Mouse (Mus musculus): ENCODE data around the gene Flcn. TPM values are rescaled to one million over a fixed set of nuclear protein-coding genes. Genes with fewer than 3 reads are reported as not detected.

Flcn gene
- polyA plus RNA-seq, 1 experiment from 2014 or later = 36.8 TPM

DNA sequence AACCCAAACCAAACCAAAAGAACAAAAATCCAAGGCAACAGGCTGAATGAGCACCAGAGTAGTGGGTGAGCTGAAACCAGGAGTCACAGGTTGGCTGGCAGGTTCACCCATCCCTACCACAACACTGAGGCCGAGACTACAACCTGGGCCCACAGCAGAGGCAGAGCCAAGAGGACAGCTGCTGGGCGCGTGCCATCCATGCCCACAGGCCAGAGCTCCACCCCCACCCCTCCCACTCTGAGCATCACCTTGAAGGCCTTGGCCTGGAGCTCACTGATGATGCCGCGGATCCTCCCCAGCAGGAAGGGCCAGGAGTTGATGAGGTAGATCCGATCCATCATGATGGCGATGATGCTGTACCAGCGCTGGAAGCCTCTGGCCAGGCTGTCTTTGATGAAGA lies 7.9 kb downstream of the Flcn start:
- ATAC-seq = no peak
- Histone ChIP-seq H3K4me3 (ENCODE audit: low read depth, low read length) (no peak overlapping the region), H3K27me3 (replicated peaks; ENCODE audit: control insufficient read depth, insufficient read depth, low read length) (no peaks in the 10 kb centered on the region), H3K4me2 (replicated peaks; ENCODE audit: low read depth) (no peak overlapping the region), H3K36me3 (ENCODE audit: control insufficient read depth, insufficient read depth) (peaks cover 99% of the 10 kb centered on the region), H3K4me1 (replicated peaks; ENCODE audit: control insufficient read depth, insufficient read depth, low read length) (no peaks in the 10 kb centered on the region), H3K9me3 (ENCODE audit: control insufficient read depth) (no peaks in the 10 kb centered on the region), H3K27ac (ENCODE audit: low read depth, low read length) (no peak overlapping the region), H3K9ac (ENCODE audit: low read depth, low read length) (no peak overlapping the region)
- TF ChIP-seq CTCF (IDR thresholded peaks at IDR 0.05; ENCODE audit: low read depth) = no peak
- WGBS = 95% methylated on average over 8 of the region's 8 CpGs

DNA sequence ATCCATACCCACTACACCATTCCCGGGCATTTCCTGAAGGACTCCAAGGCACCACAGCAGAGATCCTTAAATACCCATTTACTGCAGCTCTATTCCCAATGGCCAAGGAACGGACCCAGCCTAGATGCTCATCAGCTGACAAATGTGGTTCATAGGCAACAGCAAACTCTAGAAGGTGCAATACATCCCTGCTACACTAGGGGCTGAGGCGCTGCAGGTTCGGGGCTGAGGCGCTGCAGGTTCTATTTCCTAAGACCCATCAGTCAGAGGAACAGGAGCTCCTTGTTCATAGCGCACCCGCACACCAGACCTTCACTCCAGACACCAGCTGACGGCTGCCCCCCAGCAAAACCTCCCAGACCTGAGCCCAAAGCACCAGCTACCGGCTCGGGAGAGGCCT lies 9.4 kb downstream of the Flcn start:
- no peak overlapping the region for H3K9ac ChIP-seq (ENCODE audit: low read depth, low read length)
- no peaks in the 10 kb centered on the region for H3K4me1 ChIP-seq (replicated peaks; ENCODE audit: control insufficient read depth, insufficient read depth, low read length)
- H3K27ac ChIP-seq (ENCODE audit: low read depth, low read length) = no peak overlapping the region
- no peak overlapping the region for H3K4me3 ChIP-seq (ENCODE audit: low read depth, low read length)
- no peak for ATAC-seq
- no peaks in the 10 kb centered on the region for H3K9me3 ChIP-seq (ENCODE audit: control insufficient read depth)
- WGBS = 92% methylated on average over 10 of the region's 10 CpGs
- H3K27me3 ChIP-seq (replicated peaks; ENCODE audit: control insufficient read depth, insufficient read depth, low read length) = no peaks in the 10 kb centered on the region
- no peak overlapping the region for H3K4me2 ChIP-seq (replicated peaks; ENCODE audit: low read depth)
- TF ChIP-seq CTCF (IDR thresholded peaks at IDR 0.05; ENCODE audit: low read depth) = peak; percentile 47
- peaks cover 99% of the 10 kb centered on the region for H3K36me3 ChIP-seq (ENCODE audit: control insufficient read depth, insufficient read depth)

DNA sequence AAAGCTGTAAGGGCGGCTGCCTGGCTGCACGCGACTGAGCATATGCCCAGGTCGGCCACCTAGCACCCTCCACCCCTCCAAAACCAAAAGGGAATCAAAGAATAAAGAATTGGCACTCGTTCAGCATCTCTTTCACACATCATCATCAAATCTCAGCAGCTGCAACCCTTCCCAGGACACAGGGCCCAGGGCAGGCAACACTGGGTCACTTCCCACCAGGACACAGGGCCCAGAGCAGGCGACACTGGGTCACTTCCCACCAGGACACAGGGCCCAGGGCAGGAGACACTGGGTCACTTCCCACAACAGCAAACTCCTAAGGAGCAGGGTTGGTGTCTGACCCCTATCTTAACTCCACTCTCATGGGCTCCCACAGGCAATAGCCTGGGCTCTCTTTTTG lies 16.4 kb downstream of the Flcn start:
- Histone ChIP-seq H3K36me3 (ENCODE audit: control insufficient read depth, insufficient read depth) (peaks cover 74% of the 10 kb centered on the region), H3K27me3 (replicated peaks; ENCODE audit: control insufficient read depth, insufficient read depth, low read length) (no peaks in the 10 kb centered on the region), H3K27ac (ENCODE audit: low read depth, low read length) (no peak overlapping the region), H3K9ac (ENCODE audit: low read depth, low read length) (no peak overlapping the region), H3K9me3 (ENCODE audit: control insufficient read depth) (no peaks in the 10 kb centered on the region), H3K4me1 (replicated peaks; ENCODE audit: control insufficient read depth, insufficient read depth, low read length) (no peaks in the 10 kb centered on the region), H3K4me2 (replicated peaks; ENCODE audit: low read depth) (no peak overlapping the region), H3K4me3 (ENCODE audit: low read depth, low read length) (no peak overlapping the region)
- TF ChIP-seq CTCF (IDR thresholded peaks at IDR 0.05; ENCODE audit: low read depth) = no peak
- no peak for ATAC-seq
- 90% methylated on average over 6 of the region's 6 CpGs for WGBS

- Histone ChIP-seq H3K27me3 (replicated peaks; ENCODE audit: control insufficient read depth, insufficient read depth, low read length) (no peaks in the 10 kb centered on the region), H3K9ac (ENCODE audit: low read depth, low read length) (no peak overlapping the region), H3K4me2 (replicated peaks; ENCODE audit: low read depth) (0 out of 2 replicates have a peak overlapping the region, but pooled peaks have one; percentile 1), H3K36me3 (ENCODE audit: control insufficient read depth, insufficient read depth) (peaks cover 33% of the 10 kb centered on the region), H3K9me3 (ENCODE audit: control insufficient read depth) (no peaks in the 10 kb centered on the region), H3K4me1 (replicated peaks; ENCODE audit: control insufficient read depth, insufficient read depth, low read length) (peaks cover 8% of the 10 kb centered on the region; the same call in 1 of the 2 replicates), H3K27ac (ENCODE audit: low read depth, low read length) (no peak overlapping the region), H3K4me3 (ENCODE audit: low read depth, low read length) (no peak overlapping the region)
- WGBS = 65% methylated on average over 1 of the region's 1 CpGs
- no peak for TF ChIP-seq CTCF (IDR thresholded peaks at IDR 0.05; ENCODE audit: low read depth)
- ATAC-seq = peak; percentile 68
Measured at GRCm38 (mm10) chr11:59789311-59789710, 20.5 kb downstream of the Flcn start.

DNA sequence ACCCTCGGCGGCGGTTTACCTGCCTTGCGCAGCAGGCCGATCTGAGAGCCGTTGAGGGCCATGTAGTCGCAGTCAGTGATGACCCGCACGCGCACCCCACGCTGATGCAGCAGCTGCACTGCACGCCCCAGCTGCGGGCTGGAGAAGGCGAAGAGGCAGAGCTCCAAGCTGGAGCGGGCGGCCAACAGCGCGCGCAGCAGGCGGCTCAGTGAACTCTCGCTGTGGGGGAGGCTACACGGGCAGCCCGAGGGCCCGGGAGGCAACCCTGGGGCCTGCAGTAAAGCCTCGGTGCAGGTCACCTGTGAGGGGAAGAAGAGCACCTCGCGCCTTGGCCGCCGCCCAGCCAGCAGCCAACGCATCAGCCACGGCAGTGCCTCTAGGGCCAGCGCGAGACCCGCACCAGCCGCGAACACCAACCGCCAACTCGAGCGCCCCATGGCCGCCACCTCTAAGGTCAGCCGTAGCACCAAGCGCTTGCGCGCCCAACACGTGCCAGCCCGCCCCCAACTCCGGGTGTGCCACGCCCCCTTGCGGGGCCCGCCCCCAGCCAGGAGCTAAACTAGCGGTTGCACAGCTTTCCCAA lies 22.5 kb downstream of the Flcn start, which contains the start of gene Pld6:
Gene Pld6, minus strand, starts transcription at position 447 of the 583 bp plus-strand sequence.
- H3K9ac ChIP-seq (ENCODE audit: low read depth, low read length) = peak within 1 kb of the TSS; percentile 46
- H3K4me1 ChIP-seq (replicated peaks; ENCODE audit: control insufficient read depth, insufficient read depth, low read length) = peaks cover 8% of the 10 kb centered on the region; the same call in 1 of the 2 replicates
- peak; percentile 6; the same call in 1 of the 2 replicates for TF ChIP-seq CTCF (IDR thresholded peaks at IDR 0.05; ENCODE audit: low read depth)
- peak; percentile 62 for ATAC-seq
- H3K27ac ChIP-seq (ENCODE audit: low read depth, low read length) = no peak within 1 kb of the TSS
- H3K36me3 ChIP-seq (ENCODE audit: control insufficient read depth, insufficient read depth) = peaks cover 13% of the 10 kb centered on the region
- H3K4me3 ChIP-seq (ENCODE audit: low read depth, low read length) = peak within 1 kb of the TSS; percentile 44
- WGBS = 1% methylated on average over 50 of the region's 51 CpGs
- H3K27me3 ChIP-seq (replicated peaks; ENCODE audit: control insufficient read depth, insufficient read depth, low read length) = no peaks in the 10 kb centered on the region
- no peaks in the 10 kb centered on the region for H3K9me3 ChIP-seq (ENCODE audit: control insufficient read depth)
- H3K4me2 ChIP-seq (replicated peaks; ENCODE audit: low read depth) = peak within 1 kb of the TSS; percentile 91

- Histone ChIP-seq H3K27ac (ENCODE audit: low read depth, low read length) (no peak overlapping the region), H3K9me3 (ENCODE audit: control insufficient read depth) (no peaks in the 10 kb centered on the region), H3K27me3 (replicated peaks; ENCODE audit: control insufficient read depth, insufficient read depth, low read length) (no peaks in the 10 kb centered on the region), H3K36me3 (ENCODE audit: control insufficient read depth, insufficient read depth) (peaks cover 6% of the 10 kb centered on the region), H3K9ac (ENCODE audit: low read depth, low read length) (no peak overlapping the region), H3K4me1 (replicated peaks; ENCODE audit: control insufficient read depth, insufficient read depth, low read length) (peaks cover 8% of the 10 kb centered on the region; the same call in 1 of the 2 replicates), H3K4me3 (ENCODE audit: low read depth, low read length) (peak overlapping the region; percentile 44), H3K4me2 (replicated peaks; ENCODE audit: low read depth) (peak overlapping the region; percentile 91)
- ATAC-seq = peak; percentile 12; the same call in 1 of the 2 replicates
- no peak for TF ChIP-seq CTCF (IDR thresholded peaks at IDR 0.05; ENCODE audit: low read depth)
- 42% methylated on average over 15 of the region's 15 CpGs for WGBS
Measured at GRCm38 (mm10) chr11:59786444-59787198, 23.2 kb downstream of the Flcn start.
